Mouse (Mus musculus): ENCODE data around the gene Hoxa9.

Gene Hoxa9

DNA sequence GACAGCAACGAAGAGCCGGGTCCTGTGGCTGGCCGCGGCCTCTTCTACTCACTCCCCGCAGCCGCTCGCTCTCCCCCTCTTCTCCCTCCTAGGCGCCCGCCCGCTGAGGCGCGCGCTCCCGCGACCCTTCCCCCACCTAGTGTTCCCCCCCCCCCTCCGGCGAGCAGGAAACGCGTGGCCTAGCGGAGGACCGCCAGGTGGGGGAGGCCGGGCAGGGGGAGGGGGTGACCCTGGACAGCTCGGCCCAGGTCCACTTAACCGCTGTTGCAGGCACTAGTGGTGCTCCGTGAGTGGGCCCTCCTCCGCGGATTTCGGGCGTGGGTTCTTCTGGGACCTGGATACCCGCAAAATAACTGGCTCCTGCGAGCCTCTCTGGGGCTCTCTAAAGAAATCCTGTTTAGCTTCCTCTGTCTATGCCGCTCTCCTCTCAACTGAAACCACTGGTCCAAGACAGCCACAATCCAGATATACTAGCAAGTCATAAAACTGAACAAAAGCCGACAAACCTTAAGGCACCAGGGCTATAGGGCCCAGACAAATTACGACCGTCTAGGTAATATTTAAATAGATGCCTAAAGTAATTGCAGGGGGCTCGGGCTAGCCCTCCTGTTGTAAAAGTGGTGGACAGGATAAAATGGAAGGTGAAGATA lies at the start of gene Hoxa9:
Gene Hoxa9, minus strand, starts transcription at position 574 of the 650 bp plus-strand sequence.
- no peak for DNase-seq (ENCODE audit: low spot score)

DNA sequence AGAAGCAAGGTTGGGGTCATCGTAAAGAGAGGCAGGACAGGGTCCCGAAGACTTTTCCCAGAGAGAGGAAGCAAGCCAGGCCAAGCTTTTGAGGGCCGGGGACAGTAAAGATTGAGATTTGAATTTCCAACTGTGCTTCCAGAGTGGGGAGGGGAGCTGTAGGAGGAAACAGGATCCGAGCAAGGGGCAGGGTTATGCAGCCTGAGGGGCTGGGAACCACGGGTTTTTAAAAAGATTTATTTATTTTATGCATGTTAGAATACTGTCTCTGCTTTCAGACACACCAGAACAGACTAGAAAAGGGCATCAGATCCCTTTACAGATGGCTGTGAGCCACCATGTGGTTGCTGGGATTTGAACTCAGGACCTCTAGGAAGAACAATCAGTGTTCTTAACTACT lies 46.0 kb upstream of the Hoxa9 start:
- no peak for DNase-seq (ENCODE audit: low spot score)

DNA sequence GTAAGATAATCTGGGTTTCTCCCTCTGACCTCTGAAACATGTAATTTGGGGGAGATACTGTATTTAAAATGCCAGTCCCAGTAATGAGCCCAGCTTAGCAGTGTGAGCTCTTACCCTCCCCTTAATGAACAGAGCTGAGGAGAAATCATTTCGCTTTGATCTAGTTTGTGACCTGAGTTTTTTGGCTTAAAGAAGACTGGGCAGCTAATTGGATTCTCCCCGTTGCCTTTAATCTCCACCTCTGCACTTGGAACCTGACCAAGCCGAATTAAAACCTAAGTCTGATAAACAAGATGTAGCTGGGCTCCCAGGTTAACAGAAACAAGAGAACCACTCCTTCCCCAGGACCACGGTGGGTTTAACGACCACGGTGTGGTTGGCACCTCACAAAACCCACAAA lies 45.5 kb upstream of the Hoxa9 start:
- no peak for DNase-seq (ENCODE audit: low spot score)

DNA sequence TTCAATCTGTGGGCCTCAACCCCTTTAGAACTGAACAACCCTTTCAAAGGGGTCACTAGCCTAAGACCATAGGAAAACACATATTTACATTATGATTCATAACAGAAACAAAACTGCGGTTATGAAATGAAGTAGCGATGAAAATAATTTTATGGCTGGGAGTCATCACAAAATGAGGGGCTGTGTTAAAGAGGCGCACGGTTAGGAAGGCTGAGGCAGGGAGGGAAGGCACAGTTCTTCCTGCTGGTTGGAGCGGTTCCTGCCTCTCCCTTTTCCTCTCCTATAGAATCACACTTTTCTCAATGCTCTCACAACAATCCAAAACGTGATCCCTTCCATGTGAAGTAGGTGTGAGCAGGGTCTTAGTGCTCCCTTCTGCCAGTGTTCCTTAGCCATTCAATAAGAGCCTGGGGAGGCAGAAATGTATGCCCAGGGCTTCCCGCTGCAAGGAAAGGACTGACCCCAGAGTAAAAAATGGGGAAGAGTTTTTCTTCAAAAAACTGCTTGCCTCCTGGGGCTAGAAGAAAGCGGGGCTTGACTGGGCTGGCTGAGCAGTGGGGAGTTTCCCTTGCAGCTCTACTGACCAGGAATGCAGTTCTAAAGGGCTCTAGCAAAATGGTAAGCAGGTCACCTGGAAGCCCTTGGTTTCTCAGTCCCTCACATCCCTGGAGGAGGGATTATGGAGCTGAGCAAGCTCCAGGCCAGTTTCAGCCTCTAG lies 44.8 kb upstream of the Hoxa9 start:
- no peak for DNase-seq (ENCODE audit: low spot score)

DNA sequence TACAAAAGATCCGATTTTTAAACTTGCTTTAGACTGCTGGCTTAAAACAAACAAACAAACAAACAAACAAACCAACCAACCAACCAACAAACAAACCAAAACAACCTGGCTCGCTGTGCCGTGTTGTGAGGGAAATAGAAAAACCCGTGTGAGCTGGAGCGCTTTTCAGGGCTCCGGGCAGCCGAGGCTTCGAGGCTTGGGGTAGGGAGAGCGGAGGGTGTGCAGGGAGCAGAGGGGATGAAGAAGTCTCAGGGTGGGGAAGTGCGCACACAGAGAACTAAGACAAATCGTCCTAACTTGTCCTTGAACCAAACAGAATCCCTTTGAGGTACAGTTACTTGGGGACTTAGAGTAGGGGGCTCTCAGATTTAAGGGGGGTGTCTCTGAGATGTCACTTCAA lies 43.7 kb upstream of the Hoxa9 start:
- no peak for DNase-seq (ENCODE audit: low spot score)

DNA sequence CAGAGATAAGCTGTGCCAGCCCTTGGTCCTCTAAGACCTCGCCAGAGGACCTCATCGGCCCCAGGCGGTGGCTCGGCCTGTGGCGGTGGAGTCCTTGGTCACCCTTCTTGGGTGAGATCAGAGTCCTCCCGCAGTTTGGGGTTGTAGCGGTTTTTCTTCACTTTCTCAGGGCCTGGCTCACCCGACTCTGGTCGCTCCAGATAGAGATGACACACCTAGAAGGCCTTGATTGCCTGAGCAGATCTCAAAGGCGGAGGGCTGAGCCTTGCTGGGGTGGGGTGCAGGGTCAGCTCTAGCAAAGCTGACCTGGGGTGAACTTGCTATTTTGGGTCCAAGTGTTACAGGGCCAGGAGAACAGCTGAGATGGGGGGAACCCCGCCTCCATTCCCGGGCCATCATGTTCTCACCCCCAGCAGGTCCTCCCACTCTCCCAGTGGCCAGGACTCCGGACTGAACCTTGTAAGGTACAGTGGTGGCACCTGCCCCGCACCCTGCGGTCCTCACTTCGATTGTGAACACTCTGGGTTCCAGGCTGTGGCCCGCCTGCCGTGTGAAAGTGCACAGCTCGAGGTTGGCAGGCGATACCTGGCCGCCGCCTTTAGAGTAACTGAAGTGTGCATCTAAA lies 42.9 kb upstream of the Hoxa9 start:
- no peak for DNase-seq (ENCODE audit: low spot score)

DNA sequence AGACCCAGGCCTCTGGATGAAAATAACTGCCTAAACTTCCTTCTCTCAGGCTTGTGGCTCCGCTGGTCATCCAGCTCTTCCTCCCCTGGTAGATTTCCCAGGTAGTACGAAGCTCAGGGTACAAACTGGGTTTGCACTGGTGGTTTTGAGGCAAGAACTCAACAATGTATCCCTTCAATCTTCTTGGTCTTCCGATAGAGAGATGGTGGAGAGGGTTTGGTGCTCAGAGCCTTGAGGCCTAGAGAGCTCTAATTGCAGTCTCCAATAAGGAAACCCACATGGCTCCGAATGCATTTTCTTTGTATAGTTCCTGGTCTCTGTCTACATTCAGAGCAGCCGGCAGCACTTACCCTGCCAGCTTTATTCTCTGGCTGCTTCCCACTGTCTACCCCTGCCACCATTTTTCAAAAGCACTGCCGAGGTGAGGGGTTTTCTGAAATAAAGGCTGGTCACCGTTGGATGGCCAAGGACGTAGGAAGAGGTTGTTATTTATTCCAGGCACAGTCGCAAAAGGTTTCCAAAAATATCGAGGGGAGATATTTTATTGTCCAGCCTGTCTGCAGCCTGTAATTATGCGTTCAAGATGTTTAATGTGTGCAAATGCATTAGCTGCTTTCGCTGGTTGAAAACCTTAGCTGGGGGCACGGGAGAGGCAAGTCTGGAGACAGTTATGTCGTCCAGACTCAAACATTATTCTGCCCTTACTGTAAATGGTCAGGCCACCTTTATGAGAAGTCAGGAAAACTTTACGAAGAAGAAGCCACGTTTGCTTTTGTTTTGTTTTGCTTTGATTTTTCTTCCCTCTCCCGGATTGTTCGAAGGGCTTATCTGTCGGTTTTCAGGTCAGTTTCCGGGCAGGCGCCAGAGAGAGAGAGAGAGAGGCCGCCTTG lies 42.1 kb upstream of the Hoxa9 start:
- DNase-seq (ENCODE audit: low spot score) = no peak

DNA sequence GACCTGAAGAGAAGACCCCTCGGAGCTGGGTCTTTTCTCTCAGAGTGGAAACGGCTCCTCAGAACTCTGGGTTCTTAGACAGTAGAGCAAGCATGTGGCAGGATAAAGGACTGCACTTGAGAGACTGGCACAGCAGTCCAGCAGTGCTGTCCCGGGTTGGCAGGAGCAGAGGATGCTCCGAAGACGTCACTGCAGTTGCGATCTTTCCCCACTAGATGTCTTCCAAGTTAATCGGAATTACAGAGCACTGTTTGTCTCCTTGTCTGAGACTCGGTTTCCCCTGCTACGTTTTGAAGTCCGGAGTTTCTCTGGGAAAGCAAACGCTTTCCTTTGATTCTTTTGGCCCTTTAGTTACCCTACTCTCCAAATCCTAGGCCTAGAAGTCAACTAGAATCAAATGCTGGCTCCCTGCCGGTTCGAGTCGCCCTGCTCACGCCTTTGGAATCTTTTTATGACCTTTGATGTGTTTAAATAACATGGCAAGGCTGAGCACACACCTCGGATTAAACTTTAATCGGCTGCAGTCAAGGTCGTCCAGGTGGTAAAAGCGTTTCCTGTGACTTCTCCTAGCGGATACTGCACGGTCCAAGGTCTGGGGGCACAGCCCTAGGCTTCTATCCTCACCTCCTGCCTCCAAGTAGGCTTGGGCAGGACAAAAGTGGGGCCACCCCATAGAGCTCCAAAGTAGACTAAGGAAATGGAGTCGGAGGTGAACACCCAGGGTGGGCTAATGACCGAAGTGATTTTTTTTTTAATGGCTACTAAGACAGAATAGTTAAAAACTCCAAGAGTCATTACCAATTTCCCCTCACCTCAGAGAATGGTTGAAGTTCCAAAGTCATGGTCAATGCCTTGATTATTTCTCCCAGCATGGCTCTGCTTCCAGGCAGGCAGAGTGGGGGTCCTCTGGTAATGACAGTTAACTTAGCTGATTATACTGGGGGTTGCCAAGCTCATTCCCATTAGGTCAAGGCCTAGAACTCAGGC lies 39.9 kb upstream of the Hoxa9 start:
- peak; percentile 19 for DNase-seq (ENCODE audit: low spot score)

DNA sequence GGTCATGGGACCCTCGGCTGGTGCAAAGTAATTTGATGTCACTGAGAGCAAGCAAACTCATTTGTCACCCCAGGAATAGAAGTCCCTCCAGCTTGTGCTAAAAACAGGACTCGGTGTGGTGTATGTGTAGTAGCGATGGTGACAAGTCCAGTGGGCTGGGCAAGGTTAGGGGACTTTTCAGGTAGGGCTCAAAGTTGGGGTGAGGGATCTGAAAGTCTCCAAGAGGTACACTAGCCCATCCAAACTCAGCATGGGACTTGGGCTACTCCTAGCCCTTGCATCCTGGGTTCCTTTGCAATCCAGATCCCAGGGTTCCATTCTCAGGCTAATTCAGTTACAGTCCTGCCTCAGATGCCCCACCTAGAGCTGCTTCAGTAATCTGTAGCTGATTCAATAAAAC lies 37.9 kb upstream of the Hoxa9 start:
- DNase-seq (ENCODE audit: low spot score) = no peak

DNA sequence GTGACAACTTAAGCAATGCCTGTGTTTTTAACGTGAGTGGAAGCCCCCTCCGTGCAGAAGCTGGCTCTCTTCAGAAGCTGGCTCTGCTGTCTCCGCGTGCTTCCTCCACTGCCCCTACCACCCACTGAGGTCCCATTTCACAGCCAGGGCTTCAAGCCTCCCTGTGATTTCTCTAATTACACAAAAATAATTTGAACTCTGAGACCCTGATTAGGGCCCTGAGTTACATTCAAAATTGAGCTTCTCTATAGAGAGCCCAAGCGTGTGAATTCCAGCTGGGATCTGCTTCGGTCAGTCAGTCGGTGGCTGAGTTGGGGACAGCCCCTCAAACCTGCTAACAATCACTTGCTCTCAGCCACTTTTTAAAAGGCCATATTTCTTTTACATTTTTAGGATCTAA lies 37.5 kb upstream of the Hoxa9 start:
- DNase-seq (ENCODE audit: low spot score) = no peak

DNA sequence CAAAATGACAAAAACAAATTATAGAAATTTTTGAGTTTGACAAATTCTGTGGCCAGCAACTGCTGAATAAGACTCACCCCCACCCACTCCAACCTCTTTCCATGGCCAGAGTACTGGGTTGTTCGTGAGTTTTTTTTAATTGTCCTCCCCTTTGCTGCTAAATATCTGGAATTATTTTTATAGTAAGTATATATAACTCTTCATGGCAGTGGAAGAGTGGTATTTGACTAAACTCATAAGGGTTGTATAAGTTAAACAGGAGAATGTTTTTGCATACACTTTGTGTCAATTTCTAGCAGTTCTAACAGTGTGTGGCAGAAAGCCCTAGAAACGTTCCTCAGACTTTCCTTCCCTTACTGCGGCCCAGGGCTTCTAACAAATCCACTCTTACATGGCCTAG lies 36.8 kb upstream of the Hoxa9 start:
- DNase-seq (ENCODE audit: low spot score) = no peak

DNA sequence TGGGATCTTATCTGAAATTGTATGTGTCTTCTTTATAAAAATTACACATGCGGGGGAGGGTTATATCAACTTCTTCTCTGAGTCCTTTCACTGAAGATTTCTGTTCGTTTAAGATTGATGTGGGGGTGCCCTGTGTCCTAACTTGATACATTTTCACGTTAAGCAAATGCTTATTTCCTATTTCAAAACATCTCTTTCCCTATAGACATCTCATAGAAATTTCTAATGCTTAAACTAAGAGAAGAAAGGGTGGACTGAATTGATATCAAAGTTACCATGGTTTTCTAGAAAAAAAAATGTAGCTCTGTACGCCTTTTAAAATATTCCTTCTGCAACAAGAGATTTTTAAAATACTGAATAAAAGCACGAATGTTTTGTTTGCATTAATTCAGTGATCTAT lies 36.3 kb upstream of the Hoxa9 start:
- no peak for DNase-seq (ENCODE audit: low spot score)

DNA sequence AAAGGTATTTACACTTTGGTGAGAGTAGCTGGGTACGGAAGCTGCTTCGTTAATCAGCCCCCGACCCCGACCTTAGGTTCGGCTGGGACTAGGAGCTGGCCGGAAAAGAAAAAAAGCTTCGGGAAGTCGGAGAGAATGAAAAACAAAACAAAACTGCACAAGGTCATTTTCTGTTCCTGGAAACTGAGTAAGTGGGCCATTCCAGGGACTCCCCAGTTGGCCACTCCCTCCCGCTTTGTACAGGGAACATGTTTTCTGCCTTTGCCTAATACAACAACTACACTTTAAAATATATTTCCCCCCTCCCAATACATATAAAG lies 35.7 kb upstream of the Hoxa9 start:
- DNase-seq (ENCODE audit: low spot score) = no peak

DNA sequence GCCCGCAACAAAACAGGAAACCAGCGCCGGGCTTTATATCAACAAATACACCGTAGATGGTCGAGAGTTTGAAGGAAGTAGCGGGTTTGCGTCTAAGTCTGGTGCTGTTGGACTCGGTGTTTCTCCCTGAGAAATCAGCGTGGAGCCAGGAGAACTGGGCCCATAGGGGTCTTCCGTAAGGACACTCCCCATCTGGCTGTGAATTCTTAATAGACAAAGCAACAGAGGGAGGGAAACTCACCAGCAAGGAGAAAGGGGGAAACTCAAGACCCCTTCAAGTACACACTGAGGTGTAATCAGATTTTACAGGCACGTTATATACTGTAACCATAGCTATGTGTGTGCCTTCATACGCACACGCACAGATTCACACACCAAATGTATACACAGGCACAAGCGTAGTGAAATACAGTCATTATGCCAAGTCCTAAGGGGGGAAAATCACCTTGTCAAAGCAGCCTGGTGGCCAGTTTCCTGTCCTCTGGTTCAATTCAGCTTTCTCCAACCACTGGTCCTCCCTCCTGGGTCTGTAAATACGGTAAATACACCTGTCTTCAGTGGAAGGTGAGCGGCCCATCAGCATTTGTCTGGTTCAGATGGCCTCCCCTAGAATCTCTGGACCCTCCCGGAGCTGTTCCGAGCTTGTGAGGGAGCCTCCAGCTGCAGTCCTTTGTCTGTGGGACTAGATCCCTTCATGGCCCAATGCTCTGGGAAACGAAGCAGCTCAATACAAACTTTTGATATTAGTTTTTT lies 35.2 kb upstream of the Hoxa9 start:
- DNase-seq (ENCODE audit: low spot score) = no peak

DNA sequence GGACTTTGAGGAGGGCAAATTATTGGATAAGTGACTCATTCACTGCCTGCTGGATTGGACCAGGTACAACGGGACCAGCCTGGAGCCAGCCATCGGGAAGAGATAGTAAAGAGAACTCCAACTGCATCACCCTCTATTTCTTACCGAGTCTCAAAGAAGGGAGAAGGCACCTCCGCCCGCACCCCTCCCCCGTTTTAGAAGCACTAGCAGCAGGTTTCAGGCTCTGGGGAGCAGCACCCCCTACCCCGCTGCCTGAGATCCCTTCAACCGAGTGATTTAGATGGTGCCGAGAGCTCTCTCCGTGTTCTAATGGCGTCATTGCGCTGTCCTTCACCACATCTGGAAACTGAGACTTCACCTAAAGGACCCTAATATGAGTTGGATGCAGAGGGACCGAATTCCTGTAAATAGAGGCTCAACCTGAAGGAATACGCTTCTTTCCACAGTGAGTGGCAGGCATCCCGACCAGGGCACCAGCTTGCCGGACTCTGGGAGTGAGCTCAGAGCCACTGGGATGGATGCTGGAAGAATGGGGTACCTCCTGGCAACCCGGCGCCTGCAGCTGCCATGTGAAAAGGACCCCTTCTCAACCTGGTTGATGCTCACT lies 34.5 kb upstream of the Hoxa9 start:
- DNase-seq (ENCODE audit: low spot score) = no peak

DNA sequence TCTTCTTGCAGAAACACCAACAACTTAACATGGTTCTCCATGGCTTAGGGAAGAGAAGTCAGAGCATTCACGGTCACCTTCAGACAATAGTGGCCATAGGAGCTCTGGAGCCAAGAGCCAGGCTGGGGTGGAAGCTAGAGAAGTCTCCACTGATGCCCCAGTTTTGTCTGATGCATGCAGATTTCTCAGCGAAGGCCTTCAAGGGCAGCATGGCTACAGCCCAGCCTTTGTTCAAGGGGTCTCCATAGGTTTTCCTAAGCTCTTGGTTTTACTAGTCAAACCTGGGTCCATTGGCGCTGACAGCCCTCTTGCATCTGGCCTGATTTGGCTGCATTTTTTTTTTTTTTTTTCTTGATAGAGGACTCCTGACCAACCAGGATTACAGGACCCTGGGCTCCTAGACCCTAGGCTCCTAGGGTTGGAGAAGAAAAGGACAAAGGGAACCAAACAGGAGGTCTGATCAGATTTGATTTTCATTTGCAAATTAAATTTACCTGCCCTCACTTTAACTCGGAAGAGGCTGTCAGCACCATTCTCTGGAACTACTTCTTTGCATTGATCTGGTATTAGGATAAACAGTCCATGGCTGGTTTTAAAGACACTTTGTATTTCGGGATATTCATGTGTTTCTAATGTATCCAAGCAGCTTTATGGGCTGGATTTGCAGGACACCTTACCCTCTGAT lies 33.4 kb upstream of the Hoxa9 start:
- DNase-seq (ENCODE audit: low spot score) = no peak

DNA sequence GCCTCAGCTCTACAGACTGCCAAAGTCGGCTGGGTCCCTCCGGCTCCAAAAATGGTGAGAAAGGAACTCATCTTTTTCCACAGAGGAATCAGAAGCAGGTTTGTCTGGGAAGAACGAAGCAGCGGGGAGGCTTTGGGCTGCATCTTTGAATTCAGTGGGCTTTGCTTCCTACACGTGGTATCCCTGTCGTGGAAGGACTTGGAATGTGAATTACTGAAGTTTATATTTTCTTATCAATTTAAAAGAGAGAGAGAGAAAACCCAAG lies 32.4 kb upstream of the Hoxa9 start:
- DNase-seq (ENCODE audit: low spot score) = no peak

DNA sequence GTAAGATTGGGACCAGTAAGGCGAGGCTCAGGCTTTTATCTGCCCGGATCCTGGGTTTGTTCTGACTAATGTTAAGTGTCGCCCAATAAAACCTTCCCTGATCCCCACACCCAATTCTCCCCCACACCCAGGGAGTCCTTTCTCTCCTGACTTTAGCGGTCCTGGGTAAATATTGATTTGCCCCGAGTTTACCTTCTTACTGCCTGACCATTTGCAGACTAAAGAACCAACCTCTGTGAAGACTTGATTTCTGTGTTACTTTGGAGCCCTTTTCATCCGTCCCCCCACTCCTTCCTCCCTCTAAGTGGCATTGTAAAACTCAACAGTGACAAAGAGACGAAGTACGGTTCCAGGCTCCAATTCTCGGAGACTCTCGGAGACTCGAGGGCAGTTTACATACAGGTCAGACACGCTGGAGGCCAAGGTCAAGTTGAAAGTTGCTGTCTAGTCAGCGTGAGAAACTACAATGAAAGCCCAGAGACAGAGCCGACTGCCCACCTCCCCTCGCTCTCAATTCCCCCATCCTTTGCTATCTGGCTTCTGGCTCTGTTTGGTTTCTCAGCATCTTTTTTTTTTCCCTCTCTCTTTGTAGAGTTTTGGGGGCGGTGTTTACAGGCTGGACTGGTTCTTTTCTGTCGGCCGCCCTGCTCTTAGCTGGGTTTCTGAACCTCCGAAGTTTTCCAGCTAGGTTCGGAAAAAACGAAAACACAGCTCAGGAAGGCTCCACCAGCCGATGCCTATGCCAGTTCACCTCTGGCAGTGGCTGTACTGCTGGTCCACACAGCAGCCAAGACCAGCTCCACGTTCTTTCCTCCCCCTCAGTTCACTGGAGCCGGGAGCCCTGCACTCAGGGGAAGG lies 31.8 kb upstream of the Hoxa9 start:
- no peak for DNase-seq (ENCODE audit: low spot score)

All from left cerebral cortex, adult 11 months (tissue).